Mouse (Mus musculus) spleen, adult 2 months (tissue): ENCODE data around the gene Zc3h12b. TPM values are rescaled to one million over a fixed set of nuclear protein-coding genes. Genes with fewer than 3 reads are reported as not detected.

Experiments used
- DNase-seq, 2 experiments: peaks; one replicate each; pipeline versions ENCODE4 v3.0.0 to v3.0.0-alpha.2; 2012 to 2021; ENCODE audit warnings: low spot score in 2 of 2, low read depth in 1 of 2
- H3K27ac ChIP-seq: fragments of 200-500 bp; 2 replicates; pipeline ENCODE4 v1.5.1; 2012; ENCODE audit warnings: low read length, inconsistent platforms; ENCODE audit not compliant: insufficient read depth
- H3K27me3 ChIP-seq: fragments of 200-500 bp; 2 replicates; pipeline ENCODE4 v1.6.1; 2012; ENCODE audit warnings: mild to moderate bottlenecking, moderate library complexity, low read length, inconsistent platforms; ENCODE audit not compliant: control insufficient read depth, insufficient read depth
- H3K36me3 ChIP-seq: fragments of 200-500 bp; 2 replicates; pipeline ENCODE4 v1.6.1; 2012; ENCODE audit warnings: mild to moderate bottlenecking, low read length, inconsistent platforms; ENCODE audit not compliant: control insufficient read depth, insufficient read depth
- H3K4me1 ChIP-seq: fragments of 200-500 bp; 2 replicates; pipeline ENCODE4 v1.6.1; 2011; ENCODE audit warnings: inconsistent platforms; ENCODE audit not compliant: control insufficient read depth, insufficient read depth, insufficient read length
- H3K4me3 ChIP-seq: fragments of 200-500 bp; 2 replicates; pipeline ENCODE4 v1.5.1; 2011; ENCODE audit warnings: mild to moderate bottlenecking, inconsistent platforms; ENCODE audit not compliant: insufficient read depth, insufficient read length; ENCODE audit errors: extremely low read depth
- CTCF ChIP-seq: fragments of 200-500 bp; IDR thresholded peaks from 2 replicates; pipeline ENCODE4 v1.5.1; 2011; ENCODE audit warnings: mild to moderate bottlenecking, inconsistent platforms; ENCODE audit not compliant: insufficient read depth, insufficient read length, insufficient replicate concordance; ENCODE audit errors: extremely low read depth
- POLR2A ChIP-seq: fragments of 200-500 bp; IDR thresholded peaks from 2 replicates; pipeline ENCODE4 v1.6.1; 2011; ENCODE audit warnings: low read depth, low read length, inconsistent platforms
- WGBS: fragments of 180-500 bp; shearing (Covaris S2); methylation state at CpG from one replicate; pipeline ENCODE4 v1.1.7; 2018; 5-methylcytosine and 5-hydroxymethylcytosine counted together
- polyA plus RNA-seq: library from polyadenylated mRNA; depleted of rRNA; stranded (reverse); fragments of >200 nt; gene quantifications from 2 replicates; pipeline ENCODE4 v1.2.3, GENCODE M21; 2012; rRNA removed

The Zc3h12b gene
- polyA plus RNA-seq, 1 experiment: 0.21 TPM

- no peak overlapping the region for H3K27ac ChIP-seq
- TF ChIP-seq POLR2A: no peak
- TF ChIP-seq CTCF: no peak
- no peaks in the 10 kb centered on the region for H3K27me3 ChIP-seq
- H3K4me3 ChIP-seq: no peak overlapping the region
- H3K4me1 ChIP-seq: no peaks in the 10 kb centered on the region; the same call in 1 of the 2 replicates
- no peak for DNase-seq
- WGBS: 51% methylated on average over 2 of the region's 2 CpGs
- no peaks in the 10 kb centered on the region for H3K36me3 ChIP-seq
Observed at GRCm38 (mm10) chrX:95963366-95963765, 251.9 kb downstream of the Zc3h12b start.

GRCm38 (mm10) chrX:95965036-95965435, 253.6 kb downstream of the Zc3h12b start:
- WGBS: 77% methylated on average over 6 of the region's 6 CpGs
- TF ChIP-seq CTCF: no peak
- TF ChIP-seq POLR2A: no peak
- Histone ChIP-seq H3K4me3 (no peak overlapping the region), H3K4me1 (no peaks in the 10 kb centered on the region; the same call in 1 of the 2 replicates), H3K27me3 (no peaks in the 10 kb centered on the region), H3K36me3 (no peaks in the 10 kb centered on the region), H3K27ac (no peak overlapping the region)
- DNase-seq: no peak

GRCm38 (mm10) chrX:95967847-95968593, 256.5 kb downstream of the Zc3h12b start:
- WGBS: 31% methylated on average over 25 of the region's 28 CpGs
- H3K4me3 ChIP-seq: peak overlapping the region; percentile 59
- peak; percentile 55 to 59 for DNase-seq
- H3K27ac ChIP-seq: peak overlapping the region; percentile 57
- H3K36me3 ChIP-seq: no peaks in the 10 kb centered on the region
- TF ChIP-seq POLR2A (no peak), CTCF (no peak)
- no peaks in the 10 kb centered on the region for H3K27me3 ChIP-seq
- no peaks in the 10 kb centered on the region; the same call in 1 of the 2 replicates for H3K4me1 ChIP-seq

DNA sequence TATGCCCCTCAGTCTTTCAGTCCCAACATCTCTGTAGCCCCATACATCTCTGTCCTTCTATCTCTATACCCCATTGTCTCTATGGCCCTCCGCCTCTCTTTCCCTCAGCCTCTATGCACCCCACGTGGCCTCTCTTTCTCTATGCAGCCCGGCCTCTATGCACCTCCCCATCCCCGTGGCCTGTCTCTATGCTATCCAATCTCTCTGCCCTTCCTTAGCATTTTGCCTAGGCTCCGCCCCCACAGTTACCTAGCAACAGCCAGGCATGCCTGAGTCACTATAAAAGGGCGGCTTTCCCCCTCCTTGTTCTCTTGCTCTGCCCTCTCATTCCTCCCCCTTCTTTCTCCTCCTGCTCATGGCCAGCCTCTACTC, 257.1 kb downstream of the Zc3h12b start:
- DNase-seq: peak; percentile 68 to 72
- Histone ChIP-seq H3K4me1 (no peaks in the 10 kb centered on the region; the same call in 1 of the 2 replicates), H3K36me3 (no peaks in the 10 kb centered on the region), H3K27me3 (no peaks in the 10 kb centered on the region), H3K27ac (peak overlapping the region; percentile 57; the same call in 1 of the 2 replicates), H3K4me3 (peak overlapping the region; percentile 59)
- TF ChIP-seq POLR2A: no peak
- no peak for TF ChIP-seq CTCF
- 28% methylated on average over 6 of the region's 6 CpGs for WGBS

- WGBS: 60% methylated on average over 6 of the region's 6 CpGs
- no peak overlapping the region for H3K4me3 ChIP-seq
- H3K4me1 ChIP-seq: no peaks in the 10 kb centered on the region; the same call in 1 of the 2 replicates
- DNase-seq: no peak
- no peak overlapping the region for H3K27ac ChIP-seq
- no peak for TF ChIP-seq CTCF
- no peak for TF ChIP-seq POLR2A
- no peaks in the 10 kb centered on the region for H3K27me3 ChIP-seq
- no peaks in the 10 kb centered on the region for H3K36me3 ChIP-seq
Observed at GRCm38 (mm10) chrX:95969116-95969515, 257.6 kb downstream of the Zc3h12b start.

DNA sequence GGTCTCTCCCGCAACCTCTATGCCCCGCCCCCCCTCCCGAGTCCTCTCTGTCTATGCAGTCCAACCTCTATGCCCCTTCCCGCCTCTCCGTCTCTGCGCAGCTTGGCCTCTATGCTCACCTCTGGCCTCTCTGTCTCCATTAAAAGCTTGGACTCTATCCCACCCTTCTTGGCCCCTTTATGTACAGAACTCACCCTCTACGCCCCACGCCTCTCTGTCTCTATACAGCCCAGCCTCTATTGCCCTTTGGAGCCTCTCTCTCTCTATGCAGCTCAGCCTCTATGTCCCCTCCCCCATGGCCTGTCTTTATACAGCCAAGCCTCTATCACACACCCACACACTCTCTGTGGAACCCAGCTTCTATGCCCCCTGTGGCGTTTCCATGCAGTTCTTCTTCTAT, 258.5 kb downstream of the Zc3h12b start:
- Histone ChIP-seq H3K27me3 (no peaks in the 10 kb centered on the region), H3K27ac (no peak overlapping the region), H3K4me3 (no peak overlapping the region), H3K36me3 (no peaks in the 10 kb centered on the region), H3K4me1 (no peaks in the 10 kb centered on the region; the same call in 1 of the 2 replicates)
- no peak for DNase-seq
- 93% methylated on average over 9 of the region's 9 CpGs for WGBS
- no peak for TF ChIP-seq CTCF
- TF ChIP-seq POLR2A: no peak

Other genes with a start within 250 kb of the Zc3h12b start
- gene Asb12, start 153.7 kb upstream of the Zc3h12b start, polyA plus RNA-seq: not detected in 2 replicates
- gene Pfn5, start 153.6 kb upstream of the Zc3h12b start, polyA plus RNA-seq: not detected in 2 replicates
- gene Zc4h2, start 53.2 kb upstream of the Zc3h12b start, polyA plus RNA-seq: 0.67 and 0.70 TPM in 2 replicates
- 7.3 and 9.3 TPM in 2 replicates for gene Las1l, start 245.3 kb downstream of the Zc3h12b start, polyA plus RNA-seq